Mouse (Mus musculus) midbrain, embryonic 13.5 days (tissue): ENCODE measurements around the gene Uqcc2. TPM values are rescaled to one million over a fixed set of nuclear protein-coding genes. Genes with fewer than 3 reads are reported as not detected.

Experiments
- ATAC-seq: fragments of 200-750 bp; cut with Nextera tagmentation; 2 replicates; pipeline ENCODE4 v1.8.0; 2017; ENCODE audit warnings: mild to moderate bottlenecking, moderate TSS enrichment, moderate library complexity
- H3K27ac ChIP-seq: fragments of 300-500 bp; sonication (generic); 2 replicates; pipeline ENCODE4 v1.5.1; 2015; ENCODE audit warnings: inconsistent platforms, mild to moderate bottlenecking, moderate library complexity
- H3K27me3 ChIP-seq: fragments of 300-500 bp; sonication (generic); 2 replicates; pipeline ENCODE4 v1.6.1; 2015; ENCODE audit warnings: mild to moderate bottlenecking, inconsistent platforms
- H3K36me3 ChIP-seq: fragments of 300-500 bp; sonication (generic); 2 replicates; pipeline ENCODE4 v1.6.1; 2015; ENCODE audit warnings: mild to moderate bottlenecking, inconsistent platforms
- H3K4me1 ChIP-seq: fragments of 300-500 bp; sonication (generic); replicated peaks from 2 replicates; pipeline ENCODE4 v1.6.1; 2015; ENCODE audit warnings: inconsistent platforms
- H3K4me2 ChIP-seq: fragments of 300-500 bp; sonication (generic); replicated peaks from 2 replicates; pipeline ENCODE4 v1.6.1; 2015; ENCODE audit warnings: moderate library complexity, mild to moderate bottlenecking, inconsistent platforms
- H3K4me3 ChIP-seq: fragments of 300-500 bp; sonication (generic); replicated peaks from 2 replicates; pipeline ENCODE4 v1.5.1; 2015; ENCODE audit warnings: mild to moderate bottlenecking, inconsistent platforms
- H3K9ac ChIP-seq: fragments of 300-500 bp; sonication (generic); replicated peaks from 2 replicates; pipeline ENCODE4 v1.6.1; 2015; ENCODE audit warnings: mild to moderate bottlenecking, inconsistent platforms
- H3K9me3 ChIP-seq: fragments of 300-500 bp; sonication (generic); 2 replicates; pipeline ENCODE4 v1.6.1; 2016; ENCODE audit warnings: mild to moderate bottlenecking, inconsistent platforms
- WGBS: fragments of 180-500 bp; shearing (Covaris S2); methylation state at CpG from one replicate; pipeline ENCODE4 v1.1.7; 2015; 5-methylcytosine and 5-hydroxymethylcytosine counted together
- polyA plus RNA-seq: library from polyadenylated mRNA; unstranded; fragments of >200 nt; fragmentation: Nextera tagmentation; extraction: Ambion mirVana; gene quantifications from 2 replicates; pipeline ENCODE4 v1.2.1, GENCODE M21; 2015

The Uqcc2 gene
- polyA plus RNA-seq: 356 and 378 TPM in 2 replicates

GRCm38 (mm10) chr17:27133551-27134141, at the start of gene Uqcc2:
TSS of gene Uqcc2 (minus strand) at chr17:27133916.
- no peaks in the 10 kb centered on the region for H3K9me3 ChIP-seq
- peak within 1 kb of the TSS; percentile 77 for H3K9ac ChIP-seq
- H3K36me3 ChIP-seq: peaks cover 4% of the 10 kb centered on the region; the same call in 1 of the 2 replicates
- peaks cover 59% of the 10 kb centered on the region for H3K4me1 ChIP-seq
- peak within 1 kb of the TSS; percentile 82 for H3K27ac ChIP-seq
- H3K4me3 ChIP-seq: peak within 1 kb of the TSS; percentile 66
- under 1% methylated on average over 46 of the region's 46 CpGs for WGBS
- H3K4me2 ChIP-seq: peak within 1 kb of the TSS; percentile 54
- peak; percentile 92 for ATAC-seq
- H3K27me3 ChIP-seq: 0 out of 2 replicates have a peak, but pooled peaks cover 9% of the 10 kb centered on the region

- 63% methylated on average over 5 of the region's 5 CpGs for WGBS
- no peak for ATAC-seq
- Histone ChIP-seq H3K4me2 (no peak overlapping the region), H3K9ac (no peak overlapping the region), H3K36me3 (no peaks in the 10 kb centered on the region), H3K9me3 (no peaks in the 10 kb centered on the region), H3K27ac (no peak overlapping the region), H3K27me3 (no peaks in the 10 kb centered on the region), H3K4me3 (no peak overlapping the region), H3K4me1 (peaks cover 10% of the 10 kb centered on the region)
Observed at GRCm38 (mm10) chr17:27182401-27182800, 48.7 kb upstream of the Uqcc2 start.

GRCm38 (mm10) chr17:27181666-27182065, 48.0 kb upstream of the Uqcc2 start:
- no peak for ATAC-seq
- H3K9ac ChIP-seq: no peak overlapping the region
- 38% methylated on average over 3 of the region's 3 CpGs for WGBS
- H3K27me3 ChIP-seq: no peaks in the 10 kb centered on the region
- no peak overlapping the region for H3K4me3 ChIP-seq
- H3K36me3 ChIP-seq: no peaks in the 10 kb centered on the region
- H3K4me1 ChIP-seq: peaks cover 5% of the 10 kb centered on the region
- no peak overlapping the region for H3K4me2 ChIP-seq
- H3K9me3 ChIP-seq: no peaks in the 10 kb centered on the region
- no peak overlapping the region for H3K27ac ChIP-seq

- Histone ChIP-seq H3K4me3 (no peak overlapping the region), H3K4me2 (no peak overlapping the region), H3K9ac (no peak overlapping the region), H3K36me3 (no peaks in the 10 kb centered on the region), H3K9me3 (no peaks in the 10 kb centered on the region), H3K4me1 (peaks cover 19% of the 10 kb centered on the region), H3K27ac (no peak overlapping the region), H3K27me3 (no peaks in the 10 kb centered on the region)
- no peak for ATAC-seq
- WGBS: 75% methylated on average over 12 of the region's 12 CpGs
Observed at GRCm38 (mm10) chr17:27179681-27180280, 46.1 kb upstream of the Uqcc2 start.

- ATAC-seq: no peak
- no peak overlapping the region for H3K4me2 ChIP-seq
- no peaks in the 10 kb centered on the region for H3K9me3 ChIP-seq
- H3K36me3 ChIP-seq: no peaks in the 10 kb centered on the region
- H3K9ac ChIP-seq: no peak overlapping the region
- peaks cover 19% of the 10 kb centered on the region for H3K4me1 ChIP-seq
- H3K4me3 ChIP-seq: no peak overlapping the region
- H3K27me3 ChIP-seq: no peaks in the 10 kb centered on the region
- 88% methylated on average over 17 of the region's 17 CpGs for WGBS
- H3K27ac ChIP-seq: no peak overlapping the region
Observed at GRCm38 (mm10) chr17:27178427-27179177, 44.9 kb upstream of the Uqcc2 start.

GRCm38 (mm10) chr17:27178019-27178418, 44.3 kb upstream of the Uqcc2 start:
- H3K27me3 ChIP-seq: no peaks in the 10 kb centered on the region
- H3K4me1 ChIP-seq: peaks cover 19% of the 10 kb centered on the region
- ATAC-seq: no peak
- H3K4me3 ChIP-seq: no peak overlapping the region
- H3K36me3 ChIP-seq: no peaks in the 10 kb centered on the region
- 94% methylated on average over 9 of the region's 9 CpGs for WGBS
- no peak overlapping the region for H3K4me2 ChIP-seq
- no peaks in the 10 kb centered on the region for H3K9me3 ChIP-seq
- no peak overlapping the region for H3K9ac ChIP-seq
- no peak overlapping the region for H3K27ac ChIP-seq

- H3K4me1 ChIP-seq: peaks cover 19% of the 10 kb centered on the region
- H3K9ac ChIP-seq: no peak overlapping the region
- 93% methylated on average over 4 of the region's 4 CpGs for WGBS
- H3K4me3 ChIP-seq: no peak overlapping the region
- no peaks in the 10 kb centered on the region for H3K36me3 ChIP-seq
- no peaks in the 10 kb centered on the region for H3K27me3 ChIP-seq
- H3K27ac ChIP-seq: no peak overlapping the region
- H3K4me2 ChIP-seq: no peak overlapping the region
- no peaks in the 10 kb centered on the region for H3K9me3 ChIP-seq
- ATAC-seq: no peak
Observed at GRCm38 (mm10) chr17:27176754-27177153, 43.0 kb upstream of the Uqcc2 start.

- no peak for ATAC-seq
- Histone ChIP-seq H3K36me3 (no peaks in the 10 kb centered on the region), H3K4me3 (no peak overlapping the region), H3K9me3 (no peaks in the 10 kb centered on the region), H3K9ac (no peak overlapping the region), H3K4me1 (peaks cover 19% of the 10 kb centered on the region), H3K4me2 (no peak overlapping the region), H3K27me3 (no peaks in the 10 kb centered on the region), H3K27ac (no peak overlapping the region)
- 67% methylated on average over 3 of the region's 3 CpGs for WGBS
Observed at GRCm38 (mm10) chr17:27176287-27176686, 42.6 kb upstream of the Uqcc2 start.

- Histone ChIP-seq H3K27ac (peak overlapping the region; percentile 69), H3K9me3 (no peaks in the 10 kb centered on the region), H3K4me3 (no peak overlapping the region), H3K4me1 (peaks cover 19% of the 10 kb centered on the region), H3K9ac (peak overlapping the region; percentile 14; the same call in 1 of the 2 replicates), H3K36me3 (no peaks in the 10 kb centered on the region), H3K27me3 (no peaks in the 10 kb centered on the region), H3K4me2 (no peak overlapping the region)
- peak; percentile 75 for ATAC-seq
- WGBS: 30% methylated on average over 14 of the region's 14 CpGs
Observed at GRCm38 (mm10) chr17:27175196-27175874, 41.6 kb upstream of the Uqcc2 start.

GRCm38 (mm10) chr17:27173715-27174114, 40.0 kb upstream of the Uqcc2 start:
- ATAC-seq: no peak
- no peaks in the 10 kb centered on the region for H3K27me3 ChIP-seq
- no peak overlapping the region for H3K4me3 ChIP-seq
- H3K9ac ChIP-seq: no peak overlapping the region
- no peaks in the 10 kb centered on the region for H3K9me3 ChIP-seq
- 84% methylated on average over 3 of the region's 3 CpGs for WGBS
- peaks cover 19% of the 10 kb centered on the region for H3K4me1 ChIP-seq
- H3K36me3 ChIP-seq: no peaks in the 10 kb centered on the region
- H3K4me2 ChIP-seq: no peak overlapping the region
- no peak overlapping the region for H3K27ac ChIP-seq

- H3K27me3 ChIP-seq: no peaks in the 10 kb centered on the region
- peaks cover 19% of the 10 kb centered on the region for H3K4me1 ChIP-seq
- H3K4me3 ChIP-seq: no peak overlapping the region
- no peaks in the 10 kb centered on the region for H3K36me3 ChIP-seq
- H3K9ac ChIP-seq: no peak overlapping the region
- H3K4me2 ChIP-seq: no peak overlapping the region
- no peaks in the 10 kb centered on the region for H3K9me3 ChIP-seq
- WGBS: 87% methylated on average over 9 of the region's 9 CpGs
- H3K27ac ChIP-seq: no peak overlapping the region
- ATAC-seq: no peak
Observed at GRCm38 (mm10) chr17:27172459-27172858, 38.7 kb upstream of the Uqcc2 start.

- Histone ChIP-seq H3K4me1 (peaks cover 11% of the 10 kb centered on the region), H3K27me3 (no peaks in the 10 kb centered on the region), H3K4me3 (no peak overlapping the region), H3K36me3 (no peaks in the 10 kb centered on the region), H3K4me2 (no peak overlapping the region), H3K27ac (no peak overlapping the region), H3K9ac (no peak overlapping the region), H3K9me3 (no peaks in the 10 kb centered on the region)
- ATAC-seq: no peak
- WGBS: 73% methylated on average over 5 of the region's 5 CpGs
Observed at GRCm38 (mm10) chr17:27171121-27171520, 37.4 kb upstream of the Uqcc2 start.
